Mouse (Mus musculus): Measurements from ENCODE around the gene Smc1b. TPM values are rescaled to one million over a fixed set of nuclear protein-coding genes. Genes with fewer than 3 reads are reported as not detected.

Smc1b gene
- polyA plus RNA-seq, 1 experiment: 0.18 TPM

DNA sequence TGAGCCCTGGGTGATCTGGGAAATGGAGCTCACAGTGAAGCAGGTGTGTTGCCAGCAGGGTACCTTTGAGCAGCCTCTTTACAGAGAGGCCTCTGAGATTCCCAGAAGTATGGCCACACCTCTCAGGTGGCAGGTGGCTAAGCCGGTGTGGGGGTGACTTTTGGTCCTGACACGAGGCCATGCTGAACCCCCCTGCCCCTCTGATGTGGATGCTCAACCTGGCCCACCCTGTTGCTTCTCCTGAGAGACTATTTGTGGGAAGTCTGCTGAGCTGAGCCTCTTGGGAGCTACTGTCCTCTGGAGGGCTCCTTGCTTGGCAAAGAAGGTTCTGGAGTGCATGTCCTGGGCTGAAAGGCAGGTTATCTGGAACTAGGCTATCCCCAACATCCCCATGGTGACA, 10.7 kb upstream of the Smc1b start:
- Histone ChIP-seq H3K4me3 (ENCODE audit: insufficient read depth, low read length) (no peak overlapping the region), H3K27ac (ENCODE audit: insufficient read depth, low read length) (no peak overlapping the region), H3K4me1 (ENCODE audit: control insufficient read depth, insufficient read depth, low read length) (no peaks in the 10 kb centered on the region)
- TF ChIP-seq POLR2A (IDR thresholded peaks at IDR 0.05; ENCODE audit: low read depth, low read length) (no peak), CTCF (IDR thresholded peaks at IDR 0.05; ENCODE audit: borderline replicate concordance, insufficient read depth, low read length) (no peak)

GRCm38 (mm10) chr15:85141290-85141689, 9.5 kb upstream of the Smc1b start:
- TF ChIP-seq CTCF (IDR thresholded peaks at IDR 0.05; ENCODE audit: borderline replicate concordance, insufficient read depth, low read length) (no peak), POLR2A (IDR thresholded peaks at IDR 0.05; ENCODE audit: low read depth, low read length) (no peak)
- H3K27ac ChIP-seq (ENCODE audit: insufficient read depth, low read length): no peak overlapping the region
- no peak overlapping the region for H3K4me3 ChIP-seq (ENCODE audit: insufficient read depth, low read length)
- no peaks in the 10 kb centered on the region for H3K4me1 ChIP-seq (ENCODE audit: control insufficient read depth, insufficient read depth, low read length)

- H3K4me1 ChIP-seq (ENCODE audit: control insufficient read depth, insufficient read depth, low read length): no peaks in the 10 kb centered on the region
- TF ChIP-seq CTCF (IDR thresholded peaks at IDR 0.05; ENCODE audit: borderline replicate concordance, insufficient read depth, low read length) (no peak), POLR2A (IDR thresholded peaks at IDR 0.05; ENCODE audit: low read depth, low read length) (no peak)
- H3K27ac ChIP-seq (ENCODE audit: insufficient read depth, low read length): no peak overlapping the region
- no peak overlapping the region for H3K4me3 ChIP-seq (ENCODE audit: insufficient read depth, low read length)
These were observed 3.4 kb upstream of the Smc1b start for GRCm38 (mm10) chr15:85135143-85135542.

DNA sequence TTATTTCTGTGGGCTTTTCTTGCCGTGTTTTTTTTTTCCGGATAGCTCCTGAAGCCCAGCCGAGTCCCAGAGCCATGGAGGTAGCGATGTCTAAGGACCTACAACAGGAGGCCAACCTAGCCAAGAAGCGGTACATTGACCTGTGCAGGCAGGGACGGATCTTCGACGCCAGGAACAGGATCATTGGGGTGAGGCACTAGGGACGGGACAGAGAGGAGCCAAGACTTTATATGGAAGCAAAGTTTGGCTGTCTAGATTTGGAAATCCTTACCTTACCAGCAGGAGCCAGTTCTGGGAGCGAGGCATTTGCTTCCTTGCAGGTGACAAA, 393 bp upstream of the Smc1b start:
- Histone ChIP-seq H3K4me1 (ENCODE audit: control insufficient read depth, insufficient read depth, low read length) (no peaks in the 10 kb centered on the region), H3K4me3 (ENCODE audit: insufficient read depth, low read length) (no peak overlapping the region), H3K27ac (ENCODE audit: insufficient read depth, low read length) (no peak overlapping the region)
- TF ChIP-seq POLR2A (IDR thresholded peaks at IDR 0.05; ENCODE audit: low read depth, low read length) (no peak), CTCF (IDR thresholded peaks at IDR 0.05; ENCODE audit: borderline replicate concordance, insufficient read depth, low read length) (no peak)

DNA sequence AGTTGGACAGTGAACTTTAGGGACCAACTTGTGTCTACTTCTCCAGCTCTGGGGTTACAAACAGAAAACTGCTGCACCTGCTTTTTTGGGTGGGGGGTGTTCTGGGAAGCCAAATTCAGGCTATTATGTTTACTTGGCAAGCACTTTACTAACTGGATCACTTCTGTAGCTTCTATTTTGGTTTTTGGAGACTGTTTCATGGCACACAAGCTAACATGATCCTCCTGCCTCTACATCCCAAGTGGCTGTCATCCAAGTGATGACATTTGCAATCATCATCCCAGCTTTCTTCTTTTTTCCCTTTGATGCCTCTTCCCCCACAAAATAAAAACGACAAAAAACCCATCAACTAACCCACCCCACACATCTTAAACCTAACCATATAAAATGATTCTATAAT, 46.1 kb downstream of the Smc1b start:
- H3K4me1 ChIP-seq (ENCODE audit: control insufficient read depth, insufficient read depth, low read length): no peaks in the 10 kb centered on the region
- H3K27ac ChIP-seq (ENCODE audit: insufficient read depth, low read length): no peak overlapping the region
- H3K4me3 ChIP-seq (ENCODE audit: insufficient read depth, low read length): no peak overlapping the region
- TF ChIP-seq POLR2A (IDR thresholded peaks at IDR 0.05; ENCODE audit: low read depth, low read length) (no peak), CTCF (IDR thresholded peaks at IDR 0.05; ENCODE audit: borderline replicate concordance, insufficient read depth, low read length) (no peak)

DNA sequence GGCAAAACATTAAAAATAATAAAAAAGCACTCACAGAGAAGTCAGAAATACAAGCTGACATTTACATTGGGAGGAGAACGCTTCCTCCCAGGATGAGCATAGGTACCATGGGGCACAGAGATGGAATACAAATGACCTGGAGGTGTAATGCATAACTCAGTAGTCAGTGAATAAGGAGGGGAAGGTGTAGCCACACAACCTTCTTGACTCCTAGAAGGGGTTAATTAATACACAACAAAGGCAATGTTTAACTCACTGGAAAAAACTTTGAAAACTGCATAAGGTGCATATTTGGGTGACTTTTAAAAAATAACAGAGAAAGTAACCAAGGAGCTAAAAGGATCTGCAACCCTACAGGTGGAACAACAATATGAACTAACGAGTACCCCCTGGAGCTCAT, 59.1 kb downstream of the Smc1b start:
- H3K4me3 ChIP-seq (ENCODE audit: insufficient read depth, low read length): no peak overlapping the region
- H3K4me1 ChIP-seq (ENCODE audit: control insufficient read depth, insufficient read depth, low read length): no peaks in the 10 kb centered on the region
- no peak overlapping the region for H3K27ac ChIP-seq (ENCODE audit: insufficient read depth, low read length)
- no peak for TF ChIP-seq POLR2A (IDR thresholded peaks at IDR 0.05; ENCODE audit: low read depth, low read length)

- TF ChIP-seq CTCF (IDR thresholded peaks at IDR 0.05; ENCODE audit: borderline replicate concordance, insufficient read depth, low read length) (no peak), POLR2A (IDR thresholded peaks at IDR 0.05; ENCODE audit: low read depth, low read length) (no peak)
- Histone ChIP-seq H3K27ac (ENCODE audit: insufficient read depth, low read length) (no peak overlapping the region), H3K4me1 (ENCODE audit: control insufficient read depth, insufficient read depth, low read length) (no peaks in the 10 kb centered on the region), H3K4me3 (ENCODE audit: insufficient read depth, low read length) (no peak overlapping the region)
These were observed 61.2 kb downstream of the Smc1b start for GRCm38 (mm10) chr15:85070561-85070960.

- Histone ChIP-seq H3K4me3 (ENCODE audit: insufficient read depth, low read length) (no peak overlapping the region), H3K4me1 (ENCODE audit: control insufficient read depth, insufficient read depth, low read length) (no peaks in the 10 kb centered on the region), H3K27ac (ENCODE audit: insufficient read depth, low read length) (no peak overlapping the region)
- TF ChIP-seq CTCF (IDR thresholded peaks at IDR 0.05; ENCODE audit: borderline replicate concordance, insufficient read depth, low read length): no peak
- TF ChIP-seq POLR2A (IDR thresholded peaks at IDR 0.05; ENCODE audit: low read depth, low read length): no peak
These were observed 68.3 kb downstream of the Smc1b start for GRCm38 (mm10) chr15:85063421-85063820.

DNA sequence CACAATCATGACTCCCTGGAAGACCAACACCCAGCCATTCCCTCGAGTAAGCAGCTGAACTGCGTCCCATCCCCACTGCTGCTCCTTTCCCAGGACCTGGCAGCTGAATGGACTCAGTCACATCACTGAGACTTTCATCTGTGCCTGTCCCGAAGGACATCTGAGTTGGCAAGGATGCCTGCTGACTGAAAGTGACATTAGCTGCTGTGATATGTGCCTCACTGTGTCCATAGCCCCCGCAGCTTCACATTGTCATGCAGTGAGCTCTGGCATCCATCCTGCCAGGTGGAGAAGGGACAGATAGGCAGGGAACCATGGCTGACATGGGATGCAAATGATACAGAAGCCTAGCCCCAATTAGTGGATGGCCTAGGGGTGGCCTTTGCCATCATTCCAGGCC, 76.6 kb downstream of the Smc1b start:
- Histone ChIP-seq H3K27ac (ENCODE audit: insufficient read depth, low read length) (no peak overlapping the region), H3K4me3 (ENCODE audit: insufficient read depth, low read length) (no peak overlapping the region), H3K4me1 (ENCODE audit: control insufficient read depth, insufficient read depth, low read length) (no peaks in the 10 kb centered on the region)
- TF ChIP-seq CTCF (IDR thresholded peaks at IDR 0.05; ENCODE audit: borderline replicate concordance, insufficient read depth, low read length) (no peak), POLR2A (IDR thresholded peaks at IDR 0.05; ENCODE audit: low read depth, low read length) (no peak)

GRCm38 (mm10) chr15:85054098-85054497, 77.7 kb downstream of the Smc1b start:
- Histone ChIP-seq H3K27ac (ENCODE audit: insufficient read depth, low read length) (no peak overlapping the region), H3K4me1 (ENCODE audit: control insufficient read depth, insufficient read depth, low read length) (no peaks in the 10 kb centered on the region), H3K4me3 (ENCODE audit: insufficient read depth, low read length) (no peak overlapping the region)
- TF ChIP-seq CTCF (IDR thresholded peaks at IDR 0.05; ENCODE audit: borderline replicate concordance, insufficient read depth, low read length): no peak
- TF ChIP-seq POLR2A (IDR thresholded peaks at IDR 0.05; ENCODE audit: low read depth, low read length): no peak

- Histone ChIP-seq H3K4me3 (ENCODE audit: insufficient read depth, low read length) (no peak overlapping the region), H3K4me1 (ENCODE audit: control insufficient read depth, insufficient read depth, low read length) (no peaks in the 10 kb centered on the region), H3K27ac (ENCODE audit: insufficient read depth, low read length) (no peak overlapping the region)
- TF ChIP-seq CTCF (IDR thresholded peaks at IDR 0.05; ENCODE audit: borderline replicate concordance, insufficient read depth, low read length) (no peak), POLR2A (IDR thresholded peaks at IDR 0.05; ENCODE audit: low read depth, low read length) (no peak)
These were observed 82.0 kb downstream of the Smc1b start for GRCm38 (mm10) chr15:85049758-85050157.

Data from embryonic fibroblast, embryonic 13.5 days (primary cell).